Mouse (Mus musculus): ENCODE data around the gene Spink4.

Gene Spink4

DNA sequence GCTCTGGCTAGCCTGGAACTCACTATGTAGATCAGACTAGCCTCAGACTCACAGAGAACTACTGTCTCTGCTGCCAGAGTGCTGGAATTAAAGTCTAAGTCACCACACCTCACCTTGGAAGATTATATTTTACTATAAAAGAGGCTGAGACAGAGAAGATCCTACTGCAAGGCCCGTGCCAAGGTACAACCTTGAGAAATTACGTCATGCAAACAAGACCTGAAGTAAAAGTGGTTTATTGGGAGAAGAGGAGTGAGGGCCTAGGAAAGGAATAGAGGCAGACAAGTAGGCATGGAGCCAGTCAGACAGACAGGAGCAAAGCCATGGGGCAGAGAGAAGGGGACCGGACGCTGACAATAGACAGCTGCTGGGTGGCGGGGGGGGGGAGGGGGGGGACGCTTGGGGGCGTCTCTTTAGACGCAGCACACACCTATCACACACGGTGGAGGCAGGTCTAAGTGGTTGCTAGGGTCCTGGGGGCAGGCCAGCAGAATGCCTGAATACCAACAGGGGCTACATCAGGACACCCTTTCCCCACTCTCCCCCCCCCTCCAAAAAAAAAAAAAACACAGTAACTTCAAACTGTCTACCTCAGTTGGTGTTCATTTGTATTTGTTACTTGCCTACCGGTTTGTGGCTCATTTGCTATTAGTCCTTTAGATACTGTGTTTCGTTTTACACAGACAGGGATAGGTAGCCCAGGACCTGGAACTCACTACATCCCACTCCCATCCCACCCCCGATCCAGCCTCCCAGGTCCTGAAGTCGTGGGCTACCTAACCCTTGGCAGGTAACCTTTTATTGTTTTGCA, 50.1 kb downstream of the Spink4 start:
- DNase-seq (ENCODE audit: low read depth) = peak; percentile 31

DNA sequence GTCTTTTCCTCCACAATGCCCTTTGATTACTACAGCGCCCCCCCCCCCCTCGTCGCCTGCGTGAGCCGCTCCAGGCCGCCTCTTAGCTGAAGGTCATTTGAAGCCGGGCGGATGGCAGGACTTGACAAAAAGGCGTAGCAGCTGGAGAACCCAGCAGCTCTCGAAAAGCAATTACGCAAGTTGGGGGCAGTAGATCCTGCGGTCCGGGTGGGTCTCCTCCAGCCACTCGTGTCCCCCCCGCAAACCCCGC, 50.7 kb downstream of the Spink4 start:
- no peak for DNase-seq (ENCODE audit: low read depth)

DNA sequence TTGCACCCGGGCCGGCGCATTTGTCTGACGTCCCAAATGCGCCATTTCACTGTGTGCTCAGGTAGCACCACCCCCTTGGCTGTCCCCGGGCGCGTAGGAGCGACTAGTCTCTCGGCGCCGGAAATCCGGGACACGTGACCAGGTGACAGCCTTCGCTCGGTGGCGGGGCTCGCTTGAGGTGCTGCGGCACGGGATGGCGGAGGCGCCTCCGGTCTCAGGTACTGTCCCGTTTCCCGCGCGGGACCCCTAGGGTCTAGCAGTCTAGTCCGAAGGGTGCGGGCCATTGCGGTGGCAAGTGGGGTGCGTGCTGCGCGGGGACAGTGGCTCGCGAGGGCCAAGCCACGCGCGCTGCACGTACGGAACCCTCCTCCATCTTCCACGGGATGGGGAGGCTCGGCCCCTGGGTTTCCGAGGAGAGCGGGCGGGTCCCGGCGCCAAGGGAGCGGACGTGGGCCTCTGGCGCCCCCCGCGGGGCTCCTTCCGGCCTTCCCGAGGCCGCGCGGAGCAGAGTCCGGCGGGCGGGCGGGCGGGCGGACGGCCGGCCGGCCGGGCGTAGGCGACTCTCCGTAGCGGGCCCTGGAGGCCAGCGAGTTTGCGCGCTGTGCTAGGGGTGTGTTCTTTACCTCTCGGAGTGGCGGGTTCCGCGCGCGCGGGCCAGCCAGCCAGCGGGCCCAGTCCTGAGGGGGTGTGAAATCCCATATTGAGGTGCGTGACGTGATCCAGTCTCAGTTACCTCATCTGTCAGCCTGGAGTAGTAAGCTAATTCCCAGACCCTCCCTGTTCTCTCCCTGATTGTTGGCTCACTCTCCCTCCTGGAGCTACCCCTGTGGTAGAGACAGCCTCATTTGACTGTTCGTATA, 51.2 kb downstream of the Spink4 start, which contains the start of gene Nfx1:
Nfx1 (plus strand) TSS at position 65 of the 860 bp plus-strand sequence.
- DNase-seq (ENCODE audit: low read depth) = peak; percentile 95

DNA sequence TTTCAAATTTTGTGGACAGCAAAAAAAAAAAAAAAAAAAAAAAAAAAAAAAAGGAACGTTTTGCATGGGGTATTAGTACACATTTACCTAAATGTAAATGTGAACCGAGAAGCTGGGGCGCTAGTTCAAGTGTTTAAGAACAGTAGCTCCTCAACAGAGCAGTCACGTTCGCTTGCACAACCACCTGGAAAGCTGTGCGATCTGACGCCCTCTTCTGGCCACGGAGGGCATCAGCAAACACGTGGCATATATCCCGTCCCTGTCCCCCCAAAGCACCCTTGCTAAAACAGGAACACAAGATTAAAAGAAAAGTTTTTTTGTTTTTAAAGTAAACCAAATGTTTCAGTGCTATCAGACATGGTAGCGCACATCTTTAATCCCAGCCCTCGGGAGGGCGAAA, 51.9 kb downstream of the Spink4 start:
- peak; percentile 71 for DNase-seq (ENCODE audit: low read depth)

DNA sequence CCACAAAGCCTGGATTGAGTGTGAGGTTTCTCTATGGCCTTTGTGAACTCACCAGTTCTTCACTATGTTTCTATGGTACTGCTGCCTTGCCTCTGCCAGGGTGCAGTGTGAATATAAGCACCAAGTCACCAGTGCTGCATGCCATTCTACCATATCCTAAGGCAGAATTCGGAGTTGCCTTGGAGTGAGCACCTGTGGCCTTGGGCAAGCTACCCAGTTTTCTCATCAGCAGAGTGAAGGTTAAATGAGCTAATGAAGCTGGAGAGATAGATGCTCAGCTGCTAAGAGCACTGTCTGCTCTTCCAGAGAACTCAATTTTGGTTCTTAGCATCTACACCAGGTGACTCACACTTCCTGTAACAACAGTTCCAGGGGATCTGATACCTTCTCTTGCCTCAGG, 54.2 kb downstream of the Spink4 start:
- no peak for DNase-seq (ENCODE audit: low read depth)

DNA sequence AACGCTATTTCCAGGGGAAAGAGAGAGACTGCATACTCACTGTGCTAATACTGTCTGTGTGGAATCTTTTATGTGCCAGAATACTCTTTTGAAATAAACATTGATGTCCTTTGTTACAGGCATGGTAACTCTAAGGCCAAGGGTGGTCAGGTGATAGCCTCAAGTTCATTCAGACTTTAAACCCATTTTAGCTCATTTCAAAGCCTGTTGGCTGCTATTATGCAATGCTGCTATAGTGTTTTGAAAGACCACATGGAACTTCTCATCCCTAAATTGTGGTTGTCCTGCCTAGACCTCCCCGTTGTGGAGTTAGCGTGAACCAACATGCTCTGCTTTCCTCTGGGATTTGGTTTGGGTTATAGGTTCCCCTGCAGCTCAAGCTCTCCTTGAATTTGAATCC, 55.8 kb downstream of the Spink4 start:
- no peak for DNase-seq (ENCODE audit: low read depth)

DNA sequence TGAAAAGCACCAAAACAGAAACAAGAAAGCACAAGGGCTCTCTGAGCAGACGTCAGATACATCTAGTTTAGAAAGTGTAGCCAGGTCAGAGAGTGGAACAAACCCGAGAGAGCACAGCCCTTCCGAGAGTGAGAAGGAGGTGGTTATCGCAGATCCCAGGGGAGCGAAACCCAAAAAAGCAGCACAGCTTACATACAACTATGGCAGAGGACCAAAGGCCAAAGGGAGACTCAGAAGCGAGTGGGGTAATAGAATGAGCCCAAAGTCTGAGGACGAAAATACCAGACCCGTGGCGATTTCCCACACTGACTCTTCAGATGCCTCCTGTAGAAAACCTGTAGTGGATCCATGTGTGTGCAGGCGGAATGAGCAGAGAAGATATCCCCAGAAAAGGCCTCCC, 56.8 kb downstream of the Spink4 start:
- no peak for DNase-seq (ENCODE audit: low read depth)

DNA sequence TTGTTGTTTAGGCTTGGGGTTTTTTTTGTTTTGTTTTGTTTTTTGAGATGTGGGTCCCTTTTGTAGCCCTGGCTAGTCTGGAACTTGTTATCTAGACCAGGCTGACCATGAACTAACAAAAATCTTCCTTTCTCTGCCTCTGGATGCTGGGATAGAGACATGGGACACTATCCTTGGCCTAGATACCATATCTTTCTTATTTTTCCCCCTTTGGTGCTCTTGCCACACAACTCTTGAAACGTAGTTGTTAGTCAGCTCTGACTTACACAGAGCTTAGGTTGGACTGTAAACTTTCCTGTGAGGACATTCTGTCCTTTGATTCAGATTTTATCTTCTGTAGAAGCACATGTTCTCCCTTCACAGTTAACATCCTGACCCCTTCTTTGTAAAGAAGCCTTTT, 59.6 kb downstream of the Spink4 start:
- DNase-seq (ENCODE audit: low read depth) = no peak

All from naive thymus-derived CD4-positive, alpha-beta T cell, adult 2 months (primary cell).